Mouse (Mus musculus) adrenal gland, postnatal 10 days (tissue): ENCODE results near the gene Rab31. TPM values are rescaled to one million over a fixed set of nuclear protein-coding genes. Genes with fewer than 3 reads are reported as not detected.
A peak's percentile ranks its signal among the peaks of the same experiment; 100 is the strongest.

Experiments
- DNase-seq: peaks from one replicate; pipeline ENCODE4 v3.0.0; 2021; ENCODE audit warnings: mixed read lengths
- total RNA-seq, 2 experiments: library from RNA; stranded (reverse); gene quantifications; 2 replicates each; pipeline ENCODE4 v1.2.3; 2021

The Rab31 gene
- total RNA-seq, 2 experiments from 2014 or later = 32.1 to 32.5 TPM

GRCm38 (mm10) chr17:65783182-65784161 is 10.9 kb upstream of the Rab31 start:
- peak; percentile 87 for DNase-seq

- DNase-seq = peak; percentile 88
Measured at GRCm38 (mm10) chr17:65782551-65783141, 10.1 kb upstream of the Rab31 start, which contains the start of gene Ppp4r1. Gene Ppp4r1, plus strand, starts transcription at chr17:65782573.

- DNase-seq = no peak
Measured at GRCm38 (mm10) chr17:65780970-65781369, 8.4 kb upstream of the Rab31 start.

- DNase-seq = no peak
Measured at GRCm38 (mm10) chr17:65777461-65777860, 4.9 kb upstream of the Rab31 start.

GRCm38 (mm10) chr17:65776228-65776627 is 3.7 kb upstream of the Rab31 start:
- DNase-seq = no peak

GRCm38 (mm10) chr17:65774439-65774838 is 1.9 kb upstream of the Rab31 start:
- peak; percentile 26 for DNase-seq

GRCm38 (mm10) chr17:65773617-65774016 is 1.1 kb upstream of the Rab31 start:
- DNase-seq = no peak

- DNase-seq = peak; percentile 48
Measured at GRCm38 (mm10) chr17:65770982-65771915, 1.3 kb downstream of the Rab31 start.

- DNase-seq = no peak
Measured at GRCm38 (mm10) chr17:65768486-65768885, 4.1 kb downstream of the Rab31 start.

- DNase-seq = no peak
Measured at GRCm38 (mm10) chr17:65763221-65763620, 9.3 kb downstream of the Rab31 start.

- no peak for DNase-seq
Measured at GRCm38 (mm10) chr17:65757150-65757549, 15.4 kb downstream of the Rab31 start.

- no peak for DNase-seq
Measured at GRCm38 (mm10) chr17:65755857-65756256, 16.7 kb downstream of the Rab31 start.

- DNase-seq = no peak
Measured at GRCm38 (mm10) chr17:65753130-65753529, 19.4 kb downstream of the Rab31 start.

GRCm38 (mm10) chr17:65750301-65750700 is 22.3 kb downstream of the Rab31 start:
- DNase-seq = no peak

- no peak for DNase-seq
Measured at GRCm38 (mm10) chr17:65749803-65750202, 22.7 kb downstream of the Rab31 start.

- DNase-seq = no peak
Measured at GRCm38 (mm10) chr17:65748997-65749396, 23.6 kb downstream of the Rab31 start.

- no peak for DNase-seq
Measured at GRCm38 (mm10) chr17:65746314-65746713, 26.2 kb downstream of the Rab31 start.

GRCm38 (mm10) chr17:65743664-65744330 is 28.8 kb downstream of the Rab31 start:
- DNase-seq = no peak

- no peak for DNase-seq
Measured at GRCm38 (mm10) chr17:65742969-65743368, 29.6 kb downstream of the Rab31 start.

- DNase-seq = no peak
Measured at GRCm38 (mm10) chr17:65742245-65742905, 30.2 kb downstream of the Rab31 start.

- no peak for DNase-seq
Measured at GRCm38 (mm10) chr17:65741565-65741964, 31.0 kb downstream of the Rab31 start.
